Mouse (Mus musculus) hindbrain, embryonic 10.5 days (tissue): Measurements from ENCODE around the gene Gstcd. TPM values are rescaled to one million over a fixed set of nuclear protein-coding genes. Genes with fewer than 3 reads are reported as not detected.

Source experiments
- DNase-seq: peaks from one replicate; pipeline ENCODE4 v3.0.0-alpha.2; 2017; ENCODE audit warnings: low spot score
- H3K27ac ChIP-seq: fragments of 300-500 bp; sonication (generic); 2 replicates; pipeline ENCODE4 v1.5.1; 2016; ENCODE audit warnings: mild to moderate bottlenecking, moderate library complexity
- H3K27me3 ChIP-seq: fragments of 300-500 bp; sonication (generic); 2 replicates; pipeline ENCODE4 v1.6.1; 2016; ENCODE audit warnings: mild to moderate bottlenecking; ENCODE audit not compliant: poor library complexity, insufficient read depth, severe bottlenecking
- H3K36me3 ChIP-seq: fragments of 300-500 bp; sonication (generic); 2 replicates; pipeline ENCODE4 v1.6.1; 2016; ENCODE audit warnings: mild to moderate bottlenecking, moderate library complexity
- H3K4me1 ChIP-seq: fragments of 300-500 bp; sonication (generic); replicated peaks from 2 replicates; pipeline ENCODE4 v1.6.1; 2016; ENCODE audit warnings: mild to moderate bottlenecking
- H3K4me3 ChIP-seq: fragments of 300-500 bp; sonication (generic); 2 replicates; pipeline ENCODE4 v1.5.1; 2016; ENCODE audit warnings: mild to moderate bottlenecking, moderate library complexity
- H3K9me3 ChIP-seq: fragments of 300-500 bp; sonication (generic); 2 replicates; pipeline ENCODE4 v1.6.1; 2016; ENCODE audit warnings: mild to moderate bottlenecking, moderate library complexity
- WGBS: fragments of 180-500 bp; shearing (Covaris S2); methylation state at CpG from one replicate; pipeline ENCODE4 v1.1.7; 2016; 5-methylcytosine and 5-hydroxymethylcytosine counted together
- polyA plus RNA-seq: library from polyadenylated mRNA; unstranded; fragments of >200 nt; fragmentation: Nextera tagmentation; extraction: Ambion mirVana; gene quantifications from 2 replicates; pipeline ENCODE4 v1.2.1, GENCODE M21; 2016

The Gstcd gene
- polyA plus RNA-seq, 1 experiment from 2014 or later = 9.0 TPM

GRCm38 (mm10) chr3:132995172-132995903 lies 96.5 kb downstream of the Gstcd start:
- no peaks in the 10 kb centered on the region for H3K4me1 ChIP-seq
- H3K27ac ChIP-seq = no peak overlapping the region
- H3K4me3 ChIP-seq = no peak overlapping the region
- no peaks in the 10 kb centered on the region for H3K27me3 ChIP-seq
- DNase-seq = no peak
- H3K36me3 ChIP-seq = peaks cover 37% of the 10 kb centered on the region
- WGBS = 92% methylated on average over 7 of the region's 7 CpGs
- no peaks in the 10 kb centered on the region for H3K9me3 ChIP-seq

DNA sequence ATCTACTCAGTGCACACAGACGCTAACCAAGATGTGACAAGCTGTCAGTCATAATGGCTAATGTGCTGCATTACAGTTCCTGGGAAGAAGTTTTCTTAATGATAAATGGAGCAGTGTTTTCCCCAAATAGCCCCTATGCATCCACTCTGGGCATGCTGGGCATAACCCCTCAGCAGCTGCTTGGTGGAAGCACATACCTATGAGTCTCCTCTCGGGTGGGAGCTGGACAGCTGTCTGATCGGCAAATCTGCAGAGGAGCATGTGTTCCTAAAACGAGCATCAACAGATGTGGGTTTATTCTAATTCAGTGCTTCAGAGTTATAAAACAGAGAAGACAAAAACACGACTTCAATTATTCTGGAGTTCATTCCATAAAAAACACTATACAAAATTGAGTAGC lies 105.6 kb downstream of the Gstcd start:
- no peak overlapping the region for H3K27ac ChIP-seq
- 89% methylated on average over 5 of the region's 5 CpGs for WGBS
- H3K4me3 ChIP-seq = no peak overlapping the region
- H3K4me1 ChIP-seq = no peaks in the 10 kb centered on the region
- H3K27me3 ChIP-seq = no peaks in the 10 kb centered on the region
- DNase-seq = no peak
- peaks cover 34% of the 10 kb centered on the region for H3K36me3 ChIP-seq
- no peaks in the 10 kb centered on the region for H3K9me3 ChIP-seq

- Histone ChIP-seq H3K4me1 (no peaks in the 10 kb centered on the region), H3K4me3 (no peak overlapping the region), H3K9me3 (no peaks in the 10 kb centered on the region), H3K27me3 (no peaks in the 10 kb centered on the region), H3K27ac (no peak overlapping the region), H3K36me3 (peaks cover 48% of the 10 kb centered on the region)
- no peak for DNase-seq
- WGBS = 63% methylated on average over 4 of the region's 4 CpGs
Measured at GRCm38 (mm10) chr3:132983845-132984485, 107.9 kb downstream of the Gstcd start.

DNA sequence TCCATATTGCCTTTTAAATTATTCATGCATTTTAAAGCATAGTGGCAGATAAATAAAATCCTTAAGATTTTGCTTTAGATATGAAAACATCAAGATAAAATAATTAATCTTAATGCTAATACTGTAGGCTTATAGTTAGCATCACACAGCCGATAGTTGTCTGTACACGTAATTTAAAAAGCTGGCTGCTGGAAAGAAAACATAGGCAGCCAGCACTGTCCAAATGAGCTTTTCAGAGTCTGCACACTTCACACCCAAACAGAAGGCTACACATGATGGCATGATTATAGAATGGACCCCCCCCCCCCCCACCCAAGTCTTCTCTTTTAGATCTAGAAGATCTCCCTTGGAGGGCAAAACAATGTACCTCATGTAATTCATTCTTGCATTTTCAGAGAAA lies 109.9 kb downstream of the Gstcd start:
- H3K4me1 ChIP-seq = no peaks in the 10 kb centered on the region
- no peak overlapping the region for H3K4me3 ChIP-seq
- no peak overlapping the region for H3K27ac ChIP-seq
- H3K9me3 ChIP-seq = no peaks in the 10 kb centered on the region
- WGBS = 95% methylated on average over 2 of the region's 2 CpGs
- H3K36me3 ChIP-seq = peaks cover 38% of the 10 kb centered on the region
- DNase-seq = no peak
- H3K27me3 ChIP-seq = no peaks in the 10 kb centered on the region

GRCm38 (mm10) chr3:132979781-132980461 lies 111.9 kb downstream of the Gstcd start:
- no peaks in the 10 kb centered on the region for H3K9me3 ChIP-seq
- 92% methylated on average over 12 of the region's 12 CpGs for WGBS

GRCm38 (mm10) chr3:132966255-132966654 lies 125.6 kb downstream of the Gstcd start:
- H3K4me1 ChIP-seq = no peaks in the 10 kb centered on the region
- 76% methylated on average over 5 of the region's 5 CpGs for WGBS
- no peaks in the 10 kb centered on the region for H3K36me3 ChIP-seq
- no peaks in the 10 kb centered on the region for H3K27me3 ChIP-seq
- no peak overlapping the region for H3K4me3 ChIP-seq
- DNase-seq = no peak
- H3K9me3 ChIP-seq = no peaks in the 10 kb centered on the region
- no peak overlapping the region for H3K27ac ChIP-seq

More at GRCm38 (mm10) chr3:132979781-132980461, 111.9 kb downstream of the Gstcd start:
- DNase-seq = no peak
- Histone ChIP-seq H3K27me3 (no peaks in the 10 kb centered on the region), H3K4me3 (no peak overlapping the region), H3K36me3 (peaks cover 27% of the 10 kb centered on the region), H3K27ac (no peak overlapping the region), H3K4me1 (no peaks in the 10 kb centered on the region)

GRCm38 (mm10) chr3:132964715-132965507 lies 126.9 kb downstream of the Gstcd start:
- Histone ChIP-seq H3K4me1 (no peaks in the 10 kb centered on the region), H3K9me3 (no peaks in the 10 kb centered on the region), H3K36me3 (no peaks in the 10 kb centered on the region), H3K27me3 (no peaks in the 10 kb centered on the region), H3K27ac (no peak overlapping the region), H3K4me3 (no peak overlapping the region)
- no peak for DNase-seq
- 80% methylated on average over 9 of the region's 9 CpGs for WGBS

GRCm38 (mm10) chr3:132962631-132963361 lies 129.0 kb downstream of the Gstcd start:
- Histone ChIP-seq H3K27ac (no peak overlapping the region), H3K27me3 (no peaks in the 10 kb centered on the region), H3K9me3 (no peaks in the 10 kb centered on the region), H3K4me1 (no peaks in the 10 kb centered on the region), H3K36me3 (no peaks in the 10 kb centered on the region), H3K4me3 (no peak overlapping the region)
- whole genome bisulfite sequencing = 88% methylated on average over 7 of the region's 7 CpGs
- DNase-seq = no peak

DNA sequence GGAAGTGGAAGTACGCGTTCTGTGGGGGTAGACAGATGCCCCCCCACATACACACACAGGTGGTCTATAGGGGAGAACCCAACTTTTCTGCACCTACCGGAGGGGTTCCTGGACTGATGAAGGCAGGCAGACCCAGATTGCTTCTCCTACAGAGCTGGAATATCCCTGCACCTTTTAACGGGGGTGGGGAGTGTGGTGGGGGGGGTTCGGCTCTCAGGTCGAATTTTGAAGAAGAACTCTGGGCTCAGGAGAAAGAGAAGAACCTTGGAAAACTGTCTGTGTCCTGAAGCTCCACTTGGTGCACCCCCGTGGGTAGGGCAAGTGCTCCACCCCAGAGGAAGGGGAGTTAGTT lies 141.3 kb downstream of the Gstcd start:
- Histone ChIP-seq H3K9me3 (no peaks in the 10 kb centered on the region), H3K27me3 (peaks cover 45% of the 10 kb centered on the region), H3K36me3 (no peaks in the 10 kb centered on the region), H3K4me3 (peak overlapping the region; percentile 80), H3K4me1 (peaks cover 21% of the 10 kb centered on the region), H3K27ac (peak overlapping the region; percentile 76; the same call in 1 of the 2 replicates)
- no peak for DNase-seq
- 7% methylated on average over 7 of the region's 7 CpGs for WGBS

- Histone ChIP-seq H3K9me3 (no peaks in the 10 kb centered on the region), H3K27ac (peak within 1 kb of the TSS; percentile 76), H3K27me3 (peaks cover 45% of the 10 kb centered on the region), H3K4me1 (peaks cover 25% of the 10 kb centered on the region), H3K36me3 (no peaks in the 10 kb centered on the region), H3K4me3 (peak within 1 kb of the TSS; percentile 80)
- DNase-seq = peak; percentile 59
- WGBS = under 1% methylated on average over 82 of the region's 82 CpGs
Measured at GRCm38 (mm10) chr3:132949791-132950528, 141.9 kb downstream of the Gstcd start, which contains the start of gene Npnt. Gene Npnt, minus strand, starts transcription at chr3:132950291.

GRCm38 (mm10) chr3:132949380-132949790 lies 142.4 kb downstream of the Gstcd start:
- H3K36me3 ChIP-seq = no peaks in the 10 kb centered on the region
- H3K27me3 ChIP-seq = peaks cover 45% of the 10 kb centered on the region
- no peaks in the 10 kb centered on the region for H3K9me3 ChIP-seq
- peak overlapping the region; percentile 76 for H3K27ac ChIP-seq
- peak overlapping the region; percentile 80 for H3K4me3 ChIP-seq
- peaks cover 31% of the 10 kb centered on the region for H3K4me1 ChIP-seq
- no peak for DNase-seq
- WGBS = under 1% methylated on average over 26 of the region's 26 CpGs
